Mouse (Mus musculus) CH12.LX (cell line): Measurements from ENCODE around the gene Slc16a7.

ENCODE experiments used
- CTCF ChIP-seq, 2 experiments: IDR thresholded peaks in 1 of 2; conservative IDR thresholded peaks in 1 of 2; 2 replicates each; pipeline ENCODE4 v1.5.1; 2011 to 2012; ENCODE audit warnings: low read depth in 2 of 2, low read length in 2 of 2, improper control_type of control experiment in 1 of 2, inconsistent platforms in 1 of 2, mild to moderate bottlenecking in 1 of 2, moderate library complexity in 1 of 2
- ETS1 ChIP-seq: conservative IDR thresholded peaks from 2 replicates; pipeline ENCODE4 v1.6.1; 2012; ENCODE audit warnings: low read depth, mild to moderate bottlenecking, inconsistent platforms, low read length, improper control_type of control experiment, moderate library complexity
- MAX ChIP-seq: IDR thresholded peaks from 2 replicates; pipeline ENCODE4 v1.6.1; 2011; ENCODE audit warnings: low read length, improper control_type of control experiment
- MAZ ChIP-seq: IDR thresholded peaks from 2 replicates; pipeline ENCODE4 v1.6.1; 2012; ENCODE audit warnings: low read depth, mild to moderate bottlenecking, inconsistent platforms, low read length, improper control_type of control experiment, moderate library complexity
- MEF2A ChIP-seq: IDR thresholded peaks from 2 replicates; pipeline ENCODE4 v1.6.1; 2014; ENCODE audit warnings: low read depth, mild to moderate bottlenecking, inconsistent platforms, low read length, improper control_type of control experiment, borderline replicate concordance
- MYC ChIP-seq: IDR thresholded peaks from 2 replicates; pipeline ENCODE4 v1.6.1; 2011; ENCODE audit warnings: low read depth, mild to moderate bottlenecking, improper control_type of control experiment, low read length
- POLR2A ChIP-seq: IDR thresholded peaks from 2 replicates; pipeline ENCODE4 v1.6.1; 2011; ENCODE audit warnings: low read depth, mild to moderate bottlenecking, improper control_type of control experiment, low read length
- POLR2AphosphoS2 ChIP-seq: IDR thresholded peaks from 2 replicates; pipeline ENCODE4 v1.6.1; 2011; ENCODE audit warnings: low read depth, low read length, improper control_type of control experiment
- RCOR1 ChIP-seq: conservative IDR thresholded peaks from 2 replicates; pipeline ENCODE4 v1.6.1; 2012; ENCODE audit warnings: low read depth, mild to moderate bottlenecking, inconsistent platforms, low read length, improper control_type of control experiment
- SIN3A ChIP-seq: IDR thresholded peaks from 2 replicates; pipeline ENCODE4 v1.6.1; 2012; ENCODE audit warnings: low read length, improper control_type of control experiment, inconsistent platforms
- ZC3H11A ChIP-seq: IDR thresholded peaks from 2 replicates; pipeline ENCODE4 v1.6.1; 2012; ENCODE audit warnings: low read depth, mild to moderate bottlenecking, inconsistent platforms, low read length, improper control_type of control experiment
- ZNF384 ChIP-seq: IDR thresholded peaks from 2 replicates; pipeline ENCODE4 v1.6.1; 2012; ENCODE audit warnings: low read depth, low read length, improper control_type of control experiment, inconsistent platforms

- TF ChIP-seq CTCF (conservative IDR thresholded peaks at IDR 0.05 in 1 of 2, IDR thresholded peaks at IDR 0.05 in 1 of 2; ENCODE audit: low read depth in 2 of 2, low read length in 2 of 2) = no peak
- TF ChIP-seq ZC3H11A = no peak
- no peak for TF ChIP-seq MAX
- no peak for TF ChIP-seq MYC
- TF ChIP-seq POLR2A = no peak
- TF ChIP-seq RCOR1 = no peak
- no peak for TF ChIP-seq SIN3A
- no peak for TF ChIP-seq ZNF384
- no peak for TF ChIP-seq POLR2AphosphoS2
- no peak for TF ChIP-seq MAZ
- TF ChIP-seq ETS1 = no peak
- no peak for TF ChIP-seq MEF2A
Observed at GRCm38 (mm10) chr10:125418795-125419194, 29.5 kb upstream of the Slc16a7 start.
